Mouse (Mus musculus) embryonic facial prominence, embryonic 13.5 days (tissue): Measurements from ENCODE around the gene Sema3c. TPM values are rescaled to one million over a fixed set of nuclear protein-coding genes. Genes with fewer than 3 reads are reported as not detected.

Experiments
- ATAC-seq: fragments of 200-750 bp; cut with Nextera tagmentation; 2 replicates; pipeline ENCODE4 v1.8.0; 2017; ENCODE audit warnings: low read depth; ENCODE audit not compliant: insufficient number of reproducible peaks, insufficient read depth, low FRiP score, low TSS enrichment
- H3K27ac ChIP-seq: fragments of 300-500 bp; sonication (generic); 2 replicates; pipeline ENCODE4 v1.5.1; 2015; ENCODE audit warnings: moderate library complexity, mild to moderate bottlenecking, inconsistent platforms
- H3K27me3 ChIP-seq: fragments of 300-500 bp; sonication (generic); 2 replicates; pipeline ENCODE4 v1.6.1; 2015; ENCODE audit warnings: mild to moderate bottlenecking, inconsistent platforms
- H3K36me3 ChIP-seq: fragments of 300-500 bp; sonication (generic); 2 replicates; pipeline ENCODE4 v1.6.1; 2015; ENCODE audit warnings: mild to moderate bottlenecking, inconsistent platforms
- H3K4me1 ChIP-seq: fragments of 300-500 bp; sonication (generic); 2 replicates; pipeline ENCODE4 v1.6.1; 2015; ENCODE audit warnings: inconsistent platforms
- H3K4me2 ChIP-seq: fragments of 300-500 bp; sonication (generic); 2 replicates; pipeline ENCODE4 v1.6.1; 2015; ENCODE audit warnings: moderate library complexity, mild to moderate bottlenecking, inconsistent platforms
- H3K4me3 ChIP-seq: fragments of 300-500 bp; sonication (generic); 2 replicates; pipeline ENCODE4 v1.5.1; 2015; ENCODE audit warnings: mild to moderate bottlenecking, inconsistent platforms
- H3K9ac ChIP-seq: fragments of 300-500 bp; sonication (generic); 2 replicates; pipeline ENCODE4 v1.6.1; 2015; ENCODE audit warnings: mild to moderate bottlenecking, inconsistent platforms
- H3K9me3 ChIP-seq: fragments of 300-500 bp; sonication (generic); 2 replicates; pipeline ENCODE4 v1.6.1; 2016; ENCODE audit warnings: inconsistent platforms
- whole genome bisulfite sequencing: fragments of 180-500 bp; shearing (Covaris S2); methylation state at CpG from one replicate; pipeline ENCODE4 v1.1.7; 2015; ENCODE audit warnings: mixed read lengths; 5-methylcytosine and 5-hydroxymethylcytosine counted together
- polyA plus RNA-seq: library from polyadenylated mRNA; unstranded; fragments of >200 nt; fragmentation: Nextera tagmentation; extraction: Ambion mirVana; gene quantifications from 2 replicates; pipeline ENCODE4 v1.2.1, GENCODE M21; 2015

The Sema3c gene
- polyA plus RNA-seq, 1 experiment from 2014 or later = 22.1 TPM

DNA sequence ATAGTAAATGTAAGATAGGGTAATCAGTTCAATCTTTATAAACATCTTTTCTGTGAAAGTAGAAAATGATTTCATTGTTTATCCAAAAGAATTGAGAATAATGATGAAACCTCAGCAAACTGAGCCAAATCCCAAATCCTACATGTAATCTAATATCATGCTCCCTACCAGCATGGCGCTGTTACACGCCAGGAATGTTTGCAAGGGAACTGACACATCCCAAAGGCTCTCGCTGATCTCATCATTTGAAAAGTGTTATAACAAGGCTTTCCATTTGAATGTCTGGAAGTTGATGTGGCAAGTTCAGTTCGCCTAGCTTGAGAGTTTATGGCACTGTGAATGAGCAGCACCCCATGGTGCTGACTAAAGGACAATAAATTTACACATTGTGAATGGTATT lies 145.9 kb downstream of the Sema3c start:
- Histone ChIP-seq H3K9ac (no peak overlapping the region), H3K36me3 (no peaks in the 10 kb centered on the region), H3K4me3 (no peak overlapping the region), H3K4me1 (no peaks in the 10 kb centered on the region), H3K9me3 (no peaks in the 10 kb centered on the region), H3K4me2 (no peak overlapping the region), H3K27me3 (no peaks in the 10 kb centered on the region), H3K27ac (no peak overlapping the region)
- no peak for ATAC-seq
- 68% methylated on average over 4 of the region's 4 CpGs for WGBS

DNA sequence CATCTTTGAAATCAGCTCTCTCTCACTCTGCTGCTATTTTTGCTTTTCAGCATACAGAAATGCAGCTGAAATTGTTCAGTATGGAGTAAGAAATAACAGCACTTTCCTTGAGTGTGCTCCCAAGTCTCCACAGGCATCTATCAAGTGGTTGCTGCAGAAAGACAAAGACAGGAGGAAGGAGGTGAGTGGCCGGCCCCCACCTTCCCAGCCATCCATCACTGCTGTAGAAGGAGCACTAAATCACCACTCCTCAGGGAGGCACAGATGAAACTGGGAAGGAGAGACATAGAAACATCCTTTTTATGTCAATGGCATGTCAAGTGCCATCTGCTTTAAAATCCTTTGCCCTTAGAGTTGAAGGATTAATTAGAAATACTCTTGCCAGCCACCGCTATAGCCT lies 149.9 kb downstream of the Sema3c start:
- no peak overlapping the region for H3K9ac ChIP-seq
- no peak for ATAC-seq
- 67% methylated on average over 2 of the region's 2 CpGs for WGBS
- 0 out of 2 replicates have a peak, but pooled peaks cover 4% of the 10 kb centered on the region for H3K9me3 ChIP-seq
- H3K27me3 ChIP-seq = no peaks in the 10 kb centered on the region
- no peaks in the 10 kb centered on the region for H3K4me1 ChIP-seq
- peaks cover 9% of the 10 kb centered on the region; the same call in 1 of the 2 replicates for H3K36me3 ChIP-seq
- no peak overlapping the region for H3K4me3 ChIP-seq
- H3K27ac ChIP-seq = no peak overlapping the region
- H3K4me2 ChIP-seq = no peak overlapping the region

DNA sequence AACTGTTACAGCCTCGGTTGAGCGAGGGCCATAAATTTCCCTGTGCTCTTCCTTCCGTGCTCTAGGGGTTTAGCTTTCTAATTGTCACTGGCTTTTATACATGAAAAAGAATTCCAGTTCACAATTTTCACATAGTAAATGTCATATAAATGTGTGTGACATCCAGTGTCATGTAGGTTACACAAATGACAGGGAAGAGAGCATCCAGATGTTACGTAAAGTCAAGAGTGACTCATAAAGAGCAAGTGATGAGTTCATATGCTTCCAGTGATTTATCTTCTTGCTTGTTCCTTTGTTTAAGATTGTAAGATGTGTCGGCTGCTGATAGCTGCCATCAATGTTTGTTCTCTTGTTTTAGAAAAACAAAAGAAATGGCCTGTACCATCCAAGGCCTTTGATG lies 154.0 kb downstream of the Sema3c start:
- H3K9me3 ChIP-seq = 0 out of 2 replicates have a peak, but pooled peaks cover 4% of the 10 kb centered on the region
- H3K4me2 ChIP-seq = no peak overlapping the region
- WGBS = 82% methylated on average over 5 of the region's 5 CpGs
- no peak overlapping the region for H3K9ac ChIP-seq
- H3K27ac ChIP-seq = no peak overlapping the region
- no peaks in the 10 kb centered on the region for H3K4me1 ChIP-seq
- ATAC-seq = no peak
- H3K36me3 ChIP-seq = peaks cover 9% of the 10 kb centered on the region; the same call in 1 of the 2 replicates
- H3K27me3 ChIP-seq = no peaks in the 10 kb centered on the region
- H3K4me3 ChIP-seq = no peak overlapping the region

DNA sequence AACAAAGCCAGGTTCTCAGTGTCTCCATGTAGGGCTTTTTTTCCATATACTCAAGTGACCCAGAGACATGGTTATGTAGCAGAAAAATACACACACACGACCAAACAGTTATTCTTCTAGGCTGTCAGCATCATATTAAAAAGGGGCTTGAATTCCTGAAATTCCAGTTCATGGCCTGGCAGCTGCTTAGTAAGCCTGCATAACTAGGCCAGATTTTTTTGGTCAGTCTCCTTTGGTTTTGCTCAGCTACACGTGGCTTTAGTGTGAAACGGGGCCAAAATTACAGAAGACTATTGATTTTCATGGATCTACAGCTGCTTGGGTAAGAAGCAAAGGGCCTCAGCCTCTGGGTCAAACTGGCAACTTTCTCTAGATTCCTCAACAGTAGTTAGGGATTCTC lies 165.7 kb downstream of the Sema3c start:
- Histone ChIP-seq H3K9me3 (no peaks in the 10 kb centered on the region), H3K27me3 (no peaks in the 10 kb centered on the region), H3K27ac (no peak overlapping the region), H3K4me3 (no peak overlapping the region), H3K4me1 (no peaks in the 10 kb centered on the region), H3K36me3 (no peaks in the 10 kb centered on the region), H3K9ac (no peak overlapping the region), H3K4me2 (no peak overlapping the region)
- 35% methylated on average over 3 of the region's 3 CpGs for WGBS
- no peak for ATAC-seq

DNA sequence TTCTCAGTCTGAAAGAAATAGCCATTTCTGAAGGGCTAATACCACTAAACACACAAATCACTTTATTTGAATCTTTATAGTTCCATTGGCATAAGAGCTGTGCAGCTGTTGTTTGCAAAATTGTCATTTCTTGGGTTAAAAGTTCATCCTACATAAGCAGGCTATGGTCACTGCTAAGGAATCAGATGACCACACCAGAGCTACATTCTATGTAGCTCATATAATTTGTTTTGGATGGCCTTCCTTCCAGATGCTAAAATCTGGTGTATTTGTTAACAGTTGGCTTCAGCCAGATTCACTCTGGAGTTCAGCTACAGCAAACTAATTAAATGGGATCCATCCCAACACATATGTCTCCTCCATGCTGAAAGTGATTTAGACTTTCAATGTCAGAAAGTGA lies 172.4 kb downstream of the Sema3c start:
- no peaks in the 10 kb centered on the region for H3K27me3 ChIP-seq
- no peak for ATAC-seq
- H3K9ac ChIP-seq = no peak overlapping the region
- H3K4me1 ChIP-seq = peaks cover 2% of the 10 kb centered on the region; the same call in 1 of the 2 replicates
- H3K36me3 ChIP-seq = no peaks in the 10 kb centered on the region
- H3K9me3 ChIP-seq = no peaks in the 10 kb centered on the region
- no peak overlapping the region for H3K27ac ChIP-seq
- H3K4me3 ChIP-seq = no peak overlapping the region
- no peak overlapping the region for H3K4me2 ChIP-seq

DNA sequence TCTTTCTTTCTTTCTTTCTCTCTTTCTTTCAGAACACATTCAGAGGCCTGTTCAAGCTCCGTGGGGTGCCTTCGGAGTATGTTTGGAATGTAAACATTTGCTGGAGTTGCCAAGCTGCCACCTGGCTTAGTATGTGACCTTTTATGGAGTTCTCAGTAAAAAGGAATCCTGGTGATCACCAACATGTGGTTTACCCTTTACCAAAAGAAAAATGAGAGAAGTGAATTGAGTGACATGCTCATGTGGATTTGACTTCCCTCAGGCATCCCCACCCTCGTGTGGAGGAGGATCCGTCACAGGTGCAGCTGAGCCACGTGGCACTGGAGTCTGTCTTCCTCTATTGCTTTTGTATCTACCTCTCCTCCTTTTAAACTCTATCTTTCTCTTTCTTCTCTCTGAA lies 173.1 kb downstream of the Sema3c start:
- Histone ChIP-seq H3K36me3 (no peaks in the 10 kb centered on the region), H3K27me3 (no peaks in the 10 kb centered on the region), H3K4me3 (no peak overlapping the region), H3K27ac (no peak overlapping the region), H3K9ac (no peak overlapping the region), H3K9me3 (no peaks in the 10 kb centered on the region), H3K4me1 (peaks cover 2% of the 10 kb centered on the region; the same call in 1 of the 2 replicates), H3K4me2 (no peak overlapping the region)
- ATAC-seq = no peak
- WGBS = 31% methylated on average over 5 of the region's 5 CpGs

DNA sequence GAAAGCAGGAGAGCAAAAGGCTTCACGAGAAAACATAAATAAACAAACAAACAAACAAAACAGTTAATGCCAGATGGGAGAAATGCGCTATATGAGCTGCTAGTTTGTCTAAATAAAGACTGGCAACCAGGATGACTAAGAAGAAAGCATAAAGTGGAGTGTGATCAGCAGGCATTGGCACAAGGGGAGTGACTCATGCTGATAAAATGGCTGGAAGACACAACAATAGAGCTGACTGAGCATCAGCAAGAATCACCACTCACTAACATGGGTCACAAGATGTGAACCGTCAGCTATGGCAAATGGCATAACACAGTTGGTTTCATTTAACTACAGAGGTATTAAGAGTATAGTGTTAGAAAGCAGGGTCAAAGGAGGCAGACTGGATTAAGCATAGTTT lies 174.2 kb downstream of the Sema3c start:
- Histone ChIP-seq H3K27me3 (no peaks in the 10 kb centered on the region), H3K4me1 (peaks cover 2% of the 10 kb centered on the region; the same call in 1 of the 2 replicates), H3K9me3 (no peaks in the 10 kb centered on the region), H3K9ac (no peak overlapping the region), H3K4me2 (no peak overlapping the region), H3K4me3 (no peak overlapping the region), H3K27ac (no peak overlapping the region), H3K36me3 (no peaks in the 10 kb centered on the region)
- WGBS = 69% methylated on average over 3 of the region's 3 CpGs
- no peak for ATAC-seq

DNA sequence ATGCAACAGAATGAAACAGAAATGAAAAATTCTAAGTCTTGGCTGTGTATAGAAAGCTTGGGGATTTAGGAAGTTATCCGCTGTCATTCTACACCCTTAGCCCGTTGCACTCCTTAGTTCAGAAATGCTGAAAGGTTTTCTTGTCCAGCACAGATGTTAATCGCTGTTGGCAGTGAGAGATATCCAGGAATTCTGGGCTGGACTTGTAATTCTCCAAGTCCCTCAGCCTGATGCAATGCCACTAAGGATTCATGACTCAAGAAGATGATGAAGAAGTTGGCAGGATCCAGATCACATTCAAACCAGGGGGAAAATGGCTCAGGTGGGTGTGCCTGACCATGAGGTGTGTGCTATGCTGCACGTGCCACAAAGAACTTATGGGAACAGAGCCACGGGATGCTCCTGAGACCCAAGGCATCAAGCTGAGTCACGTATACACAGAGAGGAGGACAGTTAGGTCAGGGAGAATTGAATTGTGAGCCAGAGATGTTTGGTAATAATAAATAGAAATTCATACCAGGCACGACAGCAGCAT lies 179.5 kb downstream of the Sema3c start:
- H3K9ac ChIP-seq = no peak overlapping the region
- no peaks in the 10 kb centered on the region for H3K9me3 ChIP-seq
- no peak for ATAC-seq
- WGBS = 78% methylated on average over 7 of the region's 7 CpGs
- no peaks in the 10 kb centered on the region for H3K27me3 ChIP-seq
- no peaks in the 10 kb centered on the region for H3K4me1 ChIP-seq
- H3K4me3 ChIP-seq = no peak overlapping the region
- H3K4me2 ChIP-seq = no peak overlapping the region
- H3K27ac ChIP-seq = no peak overlapping the region
- H3K36me3 ChIP-seq = no peaks in the 10 kb centered on the region

DNA sequence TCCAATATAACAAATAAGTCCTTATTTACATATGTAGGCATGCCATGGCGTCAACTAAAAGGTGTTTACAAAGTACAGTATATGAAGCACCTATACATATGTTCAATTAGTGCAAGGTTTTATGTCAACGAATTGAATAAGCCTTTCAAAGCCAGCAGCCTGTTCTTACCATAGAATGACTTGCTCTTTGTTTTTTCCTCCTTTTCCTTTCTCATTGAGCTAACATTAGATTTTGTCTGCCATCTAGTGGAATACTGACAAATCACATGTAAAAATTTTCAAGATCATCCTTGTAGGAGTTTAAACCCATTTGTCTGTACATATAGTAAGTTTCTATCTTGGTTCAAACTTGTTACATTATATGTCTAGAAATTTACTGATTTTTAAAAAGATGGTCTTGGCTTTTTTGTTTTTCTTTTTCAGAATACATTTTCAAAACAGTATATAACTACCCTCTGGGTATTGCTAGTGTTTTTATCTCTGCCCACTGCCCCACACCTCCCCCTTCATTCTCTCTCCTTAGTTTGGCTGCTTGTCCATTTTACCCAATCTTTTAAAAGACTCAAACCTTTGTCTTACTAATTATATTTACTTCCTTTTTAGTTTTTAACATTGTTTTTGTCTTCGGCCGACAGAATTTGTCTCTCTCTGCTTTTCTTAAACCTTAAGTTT lies 192.1 kb downstream of the Sema3c start:
- 62% methylated on average over 4 of the region's 4 CpGs for WGBS
- Histone ChIP-seq H3K27ac (no peak overlapping the region), H3K9me3 (no peaks in the 10 kb centered on the region), H3K36me3 (no peaks in the 10 kb centered on the region), H3K9ac (no peak overlapping the region), H3K4me2 (no peak overlapping the region), H3K27me3 (no peaks in the 10 kb centered on the region), H3K4me1 (no peaks in the 10 kb centered on the region), H3K4me3 (no peak overlapping the region)
- no peak for ATAC-seq

DNA sequence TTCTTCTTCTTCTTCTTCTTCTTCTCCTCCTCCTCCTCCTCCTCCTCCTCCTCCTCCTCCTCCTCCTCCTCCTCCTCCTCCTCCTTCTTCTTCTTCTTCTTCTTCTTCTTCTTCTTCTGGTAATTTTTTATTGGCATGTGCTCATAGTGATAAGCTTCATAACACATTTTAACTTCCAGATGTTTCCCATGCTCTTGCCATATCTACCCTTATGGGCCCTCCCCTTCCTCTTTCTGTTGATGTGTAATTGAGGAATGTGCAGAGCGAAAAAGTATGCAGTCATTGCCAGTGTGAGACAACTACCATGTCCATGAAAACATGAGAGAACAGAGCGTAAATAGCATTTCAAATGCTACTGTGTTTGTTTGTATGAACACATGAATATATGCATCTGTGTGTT lies 196.2 kb downstream of the Sema3c start:
- no peak overlapping the region for H3K9ac ChIP-seq
- 93% methylated on average over 2 of the region's 2 CpGs for WGBS
- no peaks in the 10 kb centered on the region for H3K36me3 ChIP-seq
- no peaks in the 10 kb centered on the region for H3K9me3 ChIP-seq
- no peak for ATAC-seq
- H3K4me3 ChIP-seq = no peak overlapping the region
- H3K27me3 ChIP-seq = no peaks in the 10 kb centered on the region
- no peak overlapping the region for H3K4me2 ChIP-seq
- no peaks in the 10 kb centered on the region for H3K4me1 ChIP-seq
- H3K27ac ChIP-seq = no peak overlapping the region

DNA sequence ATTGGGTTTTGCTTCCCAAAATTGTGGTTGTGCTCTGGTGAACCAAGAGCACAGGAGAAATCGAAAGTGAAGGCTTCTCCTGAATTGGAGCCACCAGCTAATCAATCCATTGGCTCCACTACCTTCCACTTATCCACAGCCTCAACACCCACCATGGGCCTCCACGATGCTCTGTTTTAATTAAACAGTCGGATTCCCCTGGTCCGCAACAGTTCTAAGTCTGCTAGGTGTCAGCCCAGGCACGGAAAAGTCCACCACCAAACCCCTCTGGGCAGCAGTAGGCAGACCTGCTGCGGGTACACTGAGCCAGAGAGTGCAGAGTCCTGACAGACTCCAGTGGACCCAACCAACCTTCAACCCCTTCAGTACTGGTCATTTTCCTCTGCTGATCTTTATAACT lies 202.5 kb downstream of the Sema3c start:
- H3K4me1 ChIP-seq = no peaks in the 10 kb centered on the region
- H3K4me3 ChIP-seq = no peak overlapping the region
- H3K9ac ChIP-seq = no peak overlapping the region
- H3K9me3 ChIP-seq = no peaks in the 10 kb centered on the region
- H3K27me3 ChIP-seq = no peaks in the 10 kb centered on the region
- WGBS = 90% methylated on average over 6 of the region's 6 CpGs
- no peak overlapping the region for H3K27ac ChIP-seq
- ATAC-seq = 0 out of 2 replicates have a peak, but pooled peaks have one; percentile 52
- no peak overlapping the region for H3K4me2 ChIP-seq
- no peaks in the 10 kb centered on the region for H3K36me3 ChIP-seq
